Mouse (Mus musculus) stomach, postnatal 0 days (tissue): Measurements from ENCODE around the gene Tbca. TPM values are rescaled to one million over a fixed set of nuclear protein-coding genes. Genes with fewer than 3 reads are reported as not detected.

Source experiments
- ATAC-seq: fragments of 200-750 bp; cut with Nextera tagmentation; 2 replicates; pipeline ENCODE4 v1.8.0; 2017; ENCODE audit not compliant: low FRiP score, low TSS enrichment
- DNase-seq: peaks from one replicate; pipeline ENCODE4 v3.0.0-alpha.2; 2016; ENCODE audit warnings: low spot score
- H3K27ac ChIP-seq: fragments of 300-500 bp; sonication (generic); replicated peaks from 2 replicates; pipeline ENCODE4 v1.5.1; 2014; ENCODE audit warnings: mild to moderate bottlenecking, control low read depth
- H3K27me3 ChIP-seq: fragments of 300-500 bp; sonication (generic); 2 replicates; pipeline ENCODE4 v1.6.1; 2014; ENCODE audit warnings: low read length; ENCODE audit not compliant: control insufficient read depth, insufficient read depth
- H3K36me3 ChIP-seq: fragments of 300-500 bp; sonication (generic); 2 replicates; pipeline ENCODE4 v1.6.1; 2014; ENCODE audit warnings: low read length, mixed read lengths; ENCODE audit not compliant: control insufficient read depth, insufficient read depth
- H3K4me1 ChIP-seq: fragments of 300-500 bp; sonication (generic); replicated peaks from 2 replicates; pipeline ENCODE4 v1.6.1; 2014; ENCODE audit warnings: antibody characterized with exemption; ENCODE audit not compliant: control insufficient read depth, insufficient read depth
- H3K4me2 ChIP-seq: fragments of 300-500 bp; sonication (generic); replicated peaks from 2 replicates; pipeline ENCODE4 v1.6.1; 2014; ENCODE audit warnings: low read depth, mild to moderate bottlenecking, control low read depth, moderate library complexity
- H3K4me3 ChIP-seq: fragments of 300-500 bp; sonication (generic); 2 replicates; pipeline ENCODE4 v1.5.1; 2014; ENCODE audit warnings: low read depth, low read length, control low read depth
- H3K9ac ChIP-seq: fragments of 300-500 bp; sonication (generic); 2 replicates; pipeline ENCODE4 v1.6.1; 2014; ENCODE audit warnings: mild to moderate bottlenecking, low read length, control low read depth, mixed read lengths
- H3K9me3 ChIP-seq: fragments of 300-500 bp; sonication (generic); 2 replicates; pipeline ENCODE4 v1.6.1; 2016; ENCODE audit warnings: low read length; ENCODE audit not compliant: control insufficient read depth
- CTCF ChIP-seq: IDR thresholded peaks from 2 replicates; pipeline ENCODE4 v1.5.1; 2016; ENCODE audit warnings: antibody characterized with exemption, low read depth, mild to moderate bottlenecking, moderate library complexity
- EP300 ChIP-seq: optimal IDR thresholded peaks from 2 replicates; pipeline ENCODE3; 2016; ENCODE audit warnings: antibody characterized with exemption
- WGBS: fragments of 180-500 bp; shearing (Covaris S2); extraction: QIAGEN DNeasy Blood & Tissue Kit; methylation state at CpG from one replicate; pipeline ENCODE4 v1.1.7; 2014; 5-methylcytosine and 5-hydroxymethylcytosine counted together
- polyA plus RNA-seq: library from polyadenylated mRNA; unstranded; fragments of >200 nt; fragmentation: Nextera tagmentation; extraction: Ambion mirVana; gene quantifications from 2 replicates; pipeline ENCODE4 v1.2.1, GENCODE M21; 2015

Tbca gene
- polyA plus RNA-seq, 1 experiment from 2014 or later: 217 TPM

DNA sequence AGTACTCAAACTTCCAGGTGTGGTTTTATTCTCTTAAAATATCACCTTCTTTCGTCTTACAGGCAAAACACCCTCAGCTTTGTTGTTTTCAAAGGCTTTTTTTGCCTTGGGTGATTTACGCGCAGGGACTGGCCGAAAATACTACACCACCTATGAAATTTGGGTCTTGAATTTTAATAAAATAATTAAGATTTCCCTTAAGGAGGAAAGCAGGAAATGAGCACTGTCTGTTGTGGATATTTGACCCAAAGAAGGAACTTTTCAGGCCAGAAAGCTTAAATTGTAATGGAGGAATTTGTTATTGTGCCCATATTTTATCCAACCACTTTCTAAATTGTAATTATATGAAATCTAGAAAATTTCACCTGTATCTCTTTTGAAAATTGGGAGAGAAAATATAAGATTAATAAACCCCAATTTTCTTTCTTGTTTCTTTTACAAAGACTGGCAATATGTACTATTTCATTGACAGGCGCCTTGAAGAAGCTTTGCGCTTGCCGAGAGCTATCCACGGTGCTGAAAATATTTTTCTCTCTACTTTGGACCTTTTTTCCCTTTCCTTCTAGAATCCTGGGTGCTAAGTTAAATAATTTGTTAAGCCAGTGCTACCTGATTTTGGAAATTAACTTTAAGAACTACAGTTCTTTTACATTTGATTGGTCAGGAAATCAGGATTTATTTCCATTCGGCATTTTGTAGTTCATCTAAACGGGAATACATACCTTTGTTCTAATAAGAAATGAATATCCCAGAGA is 89.5 kb downstream of the Tbca start:
- no peak overlapping the region for H3K4me2 ChIP-seq
- no peak overlapping the region for H3K4me3 ChIP-seq
- DNase-seq (no peak), ATAC-seq (no peak)
- no peaks in the 10 kb centered on the region for H3K9me3 ChIP-seq
- no peak overlapping the region for H3K27ac ChIP-seq
- TF ChIP-seq CTCF (no peak), EP300 (no peak)
- H3K27me3 ChIP-seq: peaks cover 40% of the 10 kb centered on the region
- H3K4me1 ChIP-seq: 0 out of 2 replicates have a peak, but pooled peaks cover 2% of the 10 kb centered on the region
- H3K36me3 ChIP-seq: no peaks in the 10 kb centered on the region
- WGBS: 14% methylated on average over 10 of the region's 10 CpGs
- no peak overlapping the region for H3K9ac ChIP-seq

DNA sequence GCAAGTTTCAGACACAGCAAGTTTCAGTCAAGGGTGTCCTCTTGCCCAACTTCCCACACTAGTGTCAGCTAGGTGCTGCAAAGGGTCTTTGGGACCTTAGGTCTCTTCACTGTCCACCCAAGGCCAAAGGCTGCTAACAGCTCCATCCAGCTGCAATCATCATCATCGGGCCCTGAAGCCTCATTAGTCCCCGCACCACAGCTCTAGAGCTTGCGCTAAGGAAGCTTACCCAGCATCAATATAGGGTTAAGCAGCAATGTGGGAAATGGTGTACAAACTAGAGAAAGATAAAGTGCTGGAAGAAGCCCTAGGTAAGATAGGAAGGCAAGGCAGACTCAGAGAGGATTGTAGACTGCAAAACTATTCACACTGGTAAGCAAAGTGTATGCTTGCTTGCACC is 92.5 kb downstream of the Tbca start:
- H3K4me1 ChIP-seq: 0 out of 2 replicates have a peak, but pooled peaks cover 4% of the 10 kb centered on the region
- H3K36me3 ChIP-seq: no peaks in the 10 kb centered on the region
- H3K27me3 ChIP-seq: peaks cover 45% of the 10 kb centered on the region
- TF ChIP-seq EP300: no peak
- TF ChIP-seq CTCF: no peak
- H3K27ac ChIP-seq: no peak overlapping the region
- H3K4me3 ChIP-seq: no peak overlapping the region
- 2% methylated on average over 3 of the region's 3 CpGs for WGBS
- H3K9me3 ChIP-seq: no peaks in the 10 kb centered on the region
- no peak overlapping the region for H3K9ac ChIP-seq
- ATAC-seq: no peak
- no peak for DNase-seq
- no peak overlapping the region for H3K4me2 ChIP-seq

DNA sequence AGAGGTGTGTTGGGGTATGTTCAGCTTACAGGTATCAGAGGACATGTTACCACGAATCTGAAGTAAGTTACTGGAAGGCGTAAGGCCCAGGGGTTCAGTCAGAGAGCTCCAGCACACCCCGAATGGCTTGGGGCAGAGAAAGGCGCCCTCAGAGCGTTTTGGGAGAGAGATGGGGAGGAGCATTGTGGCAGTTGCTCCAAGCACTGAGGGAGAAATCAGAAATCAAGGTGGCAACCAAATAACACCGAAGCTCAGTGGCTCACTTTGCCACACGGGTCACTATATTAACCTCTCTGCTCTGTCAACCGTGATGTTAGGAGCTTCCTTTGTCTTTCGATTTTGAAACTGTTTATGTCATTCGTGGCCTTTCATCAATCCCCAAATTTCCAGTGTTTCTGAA is 93.5 kb downstream of the Tbca start:
- Histone ChIP-seq H3K4me3 (peak overlapping the region; percentile 37; the same call in 1 of the 2 replicates), H3K36me3 (no peaks in the 10 kb centered on the region), H3K4me2 (no peak overlapping the region), H3K27me3 (peaks cover 38% of the 10 kb centered on the region), H3K9ac (no peak overlapping the region), H3K4me1 (0 out of 2 replicates have a peak, but pooled peaks cover 4% of the 10 kb centered on the region), H3K27ac (no peak overlapping the region), H3K9me3 (no peaks in the 10 kb centered on the region)
- 3% methylated on average over 10 of the region's 10 CpGs for WGBS
- TF ChIP-seq CTCF (no peak), EP300 (no peak)
- ATAC-seq: no peak
- no peak for DNase-seq

DNA sequence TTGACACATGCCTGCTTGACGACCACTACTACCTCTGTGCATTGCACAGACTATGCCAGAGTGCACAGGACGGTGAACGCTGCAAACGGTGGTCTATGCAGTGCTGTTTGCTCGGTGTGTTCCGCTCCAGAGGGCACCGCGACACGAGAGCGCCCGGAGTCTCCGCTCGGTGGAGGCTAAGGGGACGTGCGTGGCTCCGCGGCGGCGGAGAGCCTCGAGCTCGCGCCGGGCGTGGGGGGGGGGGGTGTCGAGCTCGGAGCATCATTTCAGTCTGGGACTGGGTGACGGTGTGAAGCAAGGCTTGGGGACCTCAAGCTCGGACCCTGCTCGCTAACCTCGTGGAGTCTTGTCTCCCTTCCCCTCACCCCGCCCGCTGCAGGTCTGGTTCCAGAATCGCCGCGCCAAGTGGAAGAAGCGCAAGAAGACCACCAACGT is 94.0 kb downstream of the Tbca start:
- no peaks in the 10 kb centered on the region for H3K9me3 ChIP-seq
- H3K27ac ChIP-seq: no peak overlapping the region
- H3K4me3 ChIP-seq: peak overlapping the region; percentile 37
- TF ChIP-seq CTCF (no peak), EP300 (no peak)
- DNase-seq (no peak), ATAC-seq (peak; percentile 29; the same call in 1 of the 2 replicates)
- 1% methylated on average over 37 of the region's 37 CpGs for WGBS
- no peaks in the 10 kb centered on the region for H3K36me3 ChIP-seq
- peak overlapping the region; percentile 69 for H3K4me2 ChIP-seq
- peaks cover 33% of the 10 kb centered on the region for H3K27me3 ChIP-seq
- no peak overlapping the region for H3K9ac ChIP-seq
- 0 out of 2 replicates have a peak, but pooled peaks cover 4% of the 10 kb centered on the region for H3K4me1 ChIP-seq

DNA sequence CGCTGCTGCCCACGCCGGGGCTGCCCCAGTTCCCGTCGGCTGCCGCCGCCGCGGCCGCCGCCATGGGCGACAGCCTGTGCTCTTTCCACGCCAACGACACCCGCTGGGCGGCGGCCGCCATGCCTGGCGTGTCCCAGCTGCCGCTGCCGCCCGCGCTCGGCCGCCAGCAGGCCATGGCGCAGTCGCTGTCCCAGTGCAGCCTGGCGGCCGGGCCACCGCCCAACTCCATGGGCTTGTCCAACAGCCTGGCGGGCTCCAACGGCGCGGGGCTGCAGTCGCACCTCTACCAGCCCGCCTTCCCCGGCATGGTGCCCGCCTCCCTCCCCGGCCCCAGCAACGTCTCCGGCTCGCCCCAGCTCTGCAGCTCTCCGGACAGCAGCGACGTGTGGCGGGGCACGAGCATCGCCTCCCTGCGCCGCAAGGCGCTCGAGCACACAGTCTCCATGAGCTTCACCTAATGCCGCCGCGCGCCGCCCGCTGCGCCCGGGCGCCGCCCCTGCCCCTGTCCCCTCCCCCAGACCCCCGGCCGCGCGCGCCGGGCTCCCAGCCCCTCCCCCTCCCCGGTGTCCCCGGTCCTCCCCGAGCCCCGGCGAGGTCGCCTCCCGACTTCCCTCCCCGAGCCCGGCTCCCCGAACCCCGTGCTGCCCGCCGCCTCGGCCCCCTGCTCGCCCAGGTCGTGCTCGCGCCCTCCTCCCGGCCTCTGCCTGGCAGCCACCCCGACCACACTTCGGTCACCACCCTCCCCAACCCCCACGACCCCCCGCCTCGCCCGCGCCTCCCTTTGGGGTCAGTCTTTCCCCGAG is 94.7 kb downstream of the Tbca start:
- Histone ChIP-seq H3K9me3 (no peaks in the 10 kb centered on the region), H3K27me3 (peaks cover 36% of the 10 kb centered on the region), H3K36me3 (no peaks in the 10 kb centered on the region), H3K4me3 (peak overlapping the region; percentile 37), H3K4me2 (peak overlapping the region; percentile 69), H3K27ac (no peak overlapping the region), H3K9ac (no peak overlapping the region), H3K4me1 (0 out of 2 replicates have a peak, but pooled peaks cover 4% of the 10 kb centered on the region)
- TF ChIP-seq EP300 (no peak), CTCF (no peak)
- DNase-seq (peak; percentile 53), ATAC-seq (peak; percentile 35; the same call in 1 of the 2 replicates)
- WGBS: under 1% methylated on average over 57 of the region's 95 CpGs
